50 mouse cellular contexts compared by ENCODE assay signal in the genomic region with DNA sequence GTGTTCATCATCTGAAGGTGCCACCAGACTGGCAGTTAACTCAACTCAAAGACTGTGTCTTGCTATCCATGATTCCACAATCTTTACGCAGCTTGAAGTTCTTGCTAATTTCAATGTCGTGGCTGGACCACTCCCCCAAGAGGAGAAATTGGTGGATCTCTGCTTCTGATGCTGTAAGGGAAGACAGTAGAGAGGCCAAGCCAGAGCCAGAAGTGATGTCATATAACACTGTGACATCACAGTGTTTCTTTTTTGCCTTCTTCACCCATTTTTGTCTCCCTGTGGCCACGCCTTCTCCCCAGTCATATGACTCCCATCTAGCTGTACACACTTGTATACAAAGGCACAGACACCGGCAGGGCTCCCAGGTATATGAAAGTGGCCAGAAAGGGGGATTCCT. TPM values are rescaled to one million over a fixed set of nuclear protein-coding genes. Genes with fewer than 3 reads are reported as not detected.
"Had no signal": no experiment of that assay in that cellular context is flagged by ENCODE, and none has a peak within 500 bp of the region (broad histone marks: within the 10 kb centered on the region; RNA-seq: fewer than 3 reads in every experiment).

A gene (plus strand): TSS at position 301 of the 400 bp plus-strand sequence.

- DNase-seq: heart, postnatal 10 days; heart, postnatal 14 days; heart, postnatal 36 days; heart, postnatal 4 days; kidney, adult 11 months; kidney, adult 18-20 months; kidney, adult 2 months; kidney, adult 8-10 months; kidney, adult 9 months; kidney, postnatal 10 days; kidney, postnatal 14 days; kidney, postnatal 25 days; kidney, postnatal 36 days; kidney, postnatal 4 days; layer of hippocampus, adult 9-11 months; layer of hippocampus, postnatal 36 days had no signal

- H3K27me3 ChIP-seq: heart, embryonic 12.5 days; heart, embryonic 13.5 days; heart, embryonic 15.5 days; hindbrain, embryonic 15.5 days had no signal

- H3K27ac ChIP-seq: heart, embryonic 10.5 days; heart, embryonic 13.5 days; heart, embryonic 15.5 days; hindbrain, embryonic 10.5 days; hindbrain, embryonic 12.5 days; hindbrain, embryonic 13.5 days; hindbrain, embryonic 14.5 days; hindbrain, embryonic 15.5 days; hindbrain, postnatal 0 days; intestine, embryonic 15.5 days; kidney, embryonic 15.5 days; kidney, postnatal 0 days had no signal

- H3K36me3 ChIP-seq: heart, embryonic 10.5 days; heart, embryonic 12.5 days; heart, embryonic 13.5 days; heart, embryonic 15.5 days; hindbrain, embryonic 10.5 days; hindbrain, embryonic 12.5 days; hindbrain, embryonic 13.5 days; hindbrain, embryonic 15.5 days; intestine, embryonic 15.5 days; kidney, embryonic 15.5 days had no signal

- H3K4me3 ChIP-seq: heart, embryonic 10.5 days; heart, embryonic 12.5 days; heart, embryonic 13.5 days; heart, embryonic 15.5 days; hindbrain, embryonic 10.5 days; hindbrain, embryonic 12.5 days; hindbrain, embryonic 13.5 days; hindbrain, embryonic 15.5 days; intestine, embryonic 15.5 days; kidney, embryonic 15.5 days; layer of hippocampus, adult 2 months had no signal

RNA-seq across cellular contexts. Expression of the gene that starts here (rescaled TPM):
- total RNA-seq: heart, postnatal 10 days; heart, postnatal 14 days; heart, postnatal 25 days; heart, postnatal 36 days; heart, postnatal 4 days; hematopoietic stem cell, adult 5-6 weeks; hindbrain, postnatal 0 days; layer of hippocampus, adult 18-20 months; layer of hippocampus, adult 2 months; layer of hippocampus, adult 8-10 months; layer of hippocampus, postnatal 10 days; layer of hippocampus, postnatal 14 days; layer of hippocampus, postnatal 25 days; layer of hippocampus, postnatal 36 days; left cerebral cortex, adult 18-20 months had no signal
- polyA plus RNA-seq: heart, embryonic 10.5 days; heart, embryonic 11.5 days; heart, embryonic 12.5 days; heart, embryonic 13.5 days; heart, embryonic 14.5 days; heart, embryonic 15.5 days; heart, embryonic 16.5 days; heart, postnatal 0 days; hindbrain, embryonic 10.5 days; hindbrain, embryonic 11.5 days; hindbrain, embryonic 12.5 days; hindbrain, embryonic 13.5 days; hindbrain, embryonic 14.5 days; hindbrain, embryonic 15.5 days; hindbrain, embryonic 16.5 days; hindbrain, postnatal 0 days; inflammation-experienced regulatory T-cells, adult 6 months; intestine, embryonic 15.5 days; intestine, embryonic 16.5 days; intestine, postnatal 0 days; kidney, adult 2 months; kidney, embryonic 14.5 days; kidney, embryonic 15.5 days; kidney, embryonic 16.5 days; kidney, postnatal 0 days; large intestine, adult 2 months had no signal
